Mouse (Mus musculus): Measurements from ENCODE around the gene Klc4. TPM values are rescaled to one million over a fixed set of nuclear protein-coding genes. Genes with fewer than 3 reads are reported as not detected.

Gene Klc4
- polyA plus RNA-seq, 1 experiment from 2014 or later, result 40.0 TPM

- no peaks in the 10 kb centered on the region for H3K9me3 ChIP-seq (replicated peaks)
- WGBS, result 49% methylated on average over 4 of the region's 4 CpGs
- peaks cover 4% of the 10 kb centered on the region; the same call in 1 of the 2 replicates for H3K36me3 ChIP-seq
- H3K4me2 ChIP-seq (replicated peaks), result no peak overlapping the region
- no peak overlapping the region for H3K4me3 ChIP-seq
- ATAC-seq (ENCODE audit: low FRiP score), result no peak
- peak overlapping the region; percentile 4; the same call in 1 of the 2 replicates for H3K27ac ChIP-seq
- H3K9ac ChIP-seq, result no peak overlapping the region
- H3K4me1 ChIP-seq, result peaks cover 46% of the 10 kb centered on the region
- no peaks in the 10 kb centered on the region for H3K27me3 ChIP-seq
These were observed 33.0 kb downstream of the Klc4 start for GRCm38 (mm10) chr17:46612820-46613219.

GRCm38 (mm10) chr17:46612189-46612588, 33.6 kb downstream of the Klc4 start:
- Histone ChIP-seq H3K4me2 (replicated peaks) (no peak overlapping the region), H3K27ac (no peak overlapping the region), H3K27me3 (no peaks in the 10 kb centered on the region), H3K4me3 (no peak overlapping the region), H3K36me3 (peaks cover 4% of the 10 kb centered on the region; the same call in 1 of the 2 replicates), H3K9ac (no peak overlapping the region), H3K9me3 (replicated peaks) (no peaks in the 10 kb centered on the region), H3K4me1 (peaks cover 40% of the 10 kb centered on the region)
- ATAC-seq (ENCODE audit: low FRiP score), result 0 out of 2 replicates have a peak, but pooled peaks have one; percentile 27
- WGBS, result 64% methylated on average over 2 of the region's 2 CpGs

GRCm38 (mm10) chr17:46611316-46611715, 34.5 kb downstream of the Klc4 start:
- Histone ChIP-seq H3K27ac (no peak overlapping the region), H3K4me1 (peaks cover 34% of the 10 kb centered on the region)

GRCm38 (mm10) chr17:46609721-46610514, 35.9 kb downstream of the Klc4 start:
- Histone ChIP-seq H3K27ac (peak overlapping the region; percentile 78), H3K4me1 (peaks cover 44% of the 10 kb centered on the region), H3K4me2 (replicated peaks) (no peak overlapping the region), H3K4me3 (no peak overlapping the region), H3K27me3 (no peaks in the 10 kb centered on the region), H3K36me3 (peaks cover 4% of the 10 kb centered on the region; the same call in 1 of the 2 replicates), H3K9ac (no peak overlapping the region), H3K9me3 (replicated peaks) (no peaks in the 10 kb centered on the region)
- no peak for ATAC-seq (ENCODE audit: low FRiP score)
- WGBS, result 56% methylated on average over 15 of the region's 15 CpGs

More at GRCm38 (mm10) chr17:46611316-46611715, 34.5 kb downstream of the Klc4 start:
- Histone ChIP-seq H3K36me3 (peaks cover 4% of the 10 kb centered on the region; the same call in 1 of the 2 replicates), H3K9me3 (replicated peaks) (no peaks in the 10 kb centered on the region), H3K9ac (no peak overlapping the region), H3K4me2 (replicated peaks) (no peak overlapping the region), H3K4me3 (no peak overlapping the region), H3K27me3 (no peaks in the 10 kb centered on the region)
- no peak for ATAC-seq (ENCODE audit: low FRiP score)
- WGBS, result 94% methylated on average over 6 of the region's 6 CpGs

- H3K4me3 ChIP-seq, result no peak overlapping the region
- no peaks in the 10 kb centered on the region for H3K27me3 ChIP-seq
- 0 out of 2 replicates have a peak overlapping the region, but pooled peaks have one; percentile 50 for H3K27ac ChIP-seq
- H3K36me3 ChIP-seq, result no peaks in the 10 kb centered on the region; the same call in 1 of the 2 replicates
- H3K4me2 ChIP-seq (replicated peaks), result no peak overlapping the region
- H3K4me1 ChIP-seq, result peaks cover 31% of the 10 kb centered on the region
- no peak for ATAC-seq (ENCODE audit: low FRiP score)
- WGBS, result 75% methylated on average over 12 of the region's 12 CpGs
- H3K9me3 ChIP-seq (replicated peaks), result no peaks in the 10 kb centered on the region
- no peak overlapping the region for H3K9ac ChIP-seq
These were observed 39.8 kb downstream of the Klc4 start for GRCm38 (mm10) chr17:46605987-46606386.

GRCm38 (mm10) chr17:46605126-46605525, 40.7 kb downstream of the Klc4 start:
- ATAC-seq (ENCODE audit: low FRiP score), result no peak
- H3K27me3 ChIP-seq, result no peaks in the 10 kb centered on the region
- no peaks in the 10 kb centered on the region for H3K36me3 ChIP-seq
- H3K27ac ChIP-seq, result peak overlapping the region; percentile 50
- no peaks in the 10 kb centered on the region for H3K9me3 ChIP-seq (replicated peaks)
- 0 out of 2 replicates have a peak overlapping the region, but pooled peaks have one; percentile 18 for H3K9ac ChIP-seq
- H3K4me1 ChIP-seq, result peaks cover 28% of the 10 kb centered on the region
- no peak overlapping the region for H3K4me2 ChIP-seq (replicated peaks)
- 41% methylated on average over 5 of the region's 5 CpGs for WGBS
- no peak overlapping the region for H3K4me3 ChIP-seq

GRCm38 (mm10) chr17:46603229-46603628, 42.6 kb downstream of the Klc4 start:
- 95% methylated on average over 4 of the region's 4 CpGs for WGBS
- Histone ChIP-seq H3K4me1 (peaks cover 23% of the 10 kb centered on the region), H3K27ac (no peak overlapping the region; the same call in 1 of the 2 replicates), H3K9ac (no peak overlapping the region), H3K4me3 (no peak overlapping the region), H3K27me3 (no peaks in the 10 kb centered on the region), H3K4me2 (replicated peaks) (no peak overlapping the region), H3K9me3 (replicated peaks) (no peaks in the 10 kb centered on the region), H3K36me3 (no peaks in the 10 kb centered on the region)
- ATAC-seq (ENCODE audit: low FRiP score), result no peak

- no peak for ATAC-seq (ENCODE audit: low FRiP score)
- WGBS, result 82% methylated on average over 9 of the region's 9 CpGs
- Histone ChIP-seq H3K36me3 (0 out of 2 replicates have a peak, but pooled peaks cover under 1% of the 10 kb centered on the region), H3K4me3 (no peak overlapping the region), H3K4me2 (replicated peaks) (no peak overlapping the region), H3K27me3 (no peaks in the 10 kb centered on the region), H3K4me1 (peaks cover 23% of the 10 kb centered on the region), H3K27ac (peak overlapping the region; percentile 19; the same call in 1 of the 2 replicates), H3K9ac (no peak overlapping the region), H3K9me3 (replicated peaks) (no peaks in the 10 kb centered on the region)
These were observed 43.6 kb downstream of the Klc4 start for GRCm38 (mm10) chr17:46602212-46602611.

GRCm38 (mm10) chr17:46600569-46600968, 45.3 kb downstream of the Klc4 start:
- Histone ChIP-seq H3K4me3 (no peak overlapping the region), H3K9ac (no peak overlapping the region), H3K27me3 (no peaks in the 10 kb centered on the region), H3K9me3 (replicated peaks) (no peaks in the 10 kb centered on the region), H3K4me2 (replicated peaks) (no peak overlapping the region), H3K27ac (no peak overlapping the region), H3K4me1 (peaks cover 16% of the 10 kb centered on the region), H3K36me3 (peaks cover 4% of the 10 kb centered on the region; the same call in 1 of the 2 replicates)
- 98% methylated on average over 2 of the region's 2 CpGs for WGBS
- no peak for ATAC-seq (ENCODE audit: low FRiP score)

- H3K4me1 ChIP-seq, result peaks cover 15% of the 10 kb centered on the region
- no peak overlapping the region for H3K4me2 ChIP-seq (replicated peaks)
- H3K27ac ChIP-seq, result no peak overlapping the region
- H3K9me3 ChIP-seq (replicated peaks), result no peaks in the 10 kb centered on the region
- WGBS, result 83% methylated on average over 4 of the region's 4 CpGs
- H3K4me3 ChIP-seq, result no peak overlapping the region
- ATAC-seq (ENCODE audit: low FRiP score), result no peak
- H3K27me3 ChIP-seq, result no peaks in the 10 kb centered on the region
- H3K9ac ChIP-seq, result no peak overlapping the region
- peaks cover 4% of the 10 kb centered on the region; the same call in 1 of the 2 replicates for H3K36me3 ChIP-seq
These were observed 46.9 kb downstream of the Klc4 start for GRCm38 (mm10) chr17:46598963-46599362.

GRCm38 (mm10) chr17:46597956-46598355, 47.9 kb downstream of the Klc4 start:
- 94% methylated on average over 11 of the region's 11 CpGs for WGBS
- H3K4me2 ChIP-seq (replicated peaks), result no peak overlapping the region

GRCm38 (mm10) chr17:46595336-46595735, 50.5 kb downstream of the Klc4 start:
- no peak for ATAC-seq (ENCODE audit: low FRiP score)
- Histone ChIP-seq H3K4me2 (replicated peaks) (no peak overlapping the region), H3K27me3 (no peaks in the 10 kb centered on the region), H3K9me3 (replicated peaks) (no peaks in the 10 kb centered on the region), H3K4me3 (no peak overlapping the region), H3K4me1 (peaks cover 18% of the 10 kb centered on the region), H3K27ac (peak overlapping the region; percentile 62; the same call in 1 of the 2 replicates), H3K36me3 (peaks cover 14% of the 10 kb centered on the region), H3K9ac (no peak overlapping the region)
- WGBS, result 80% methylated on average over 6 of the region's 6 CpGs

More at GRCm38 (mm10) chr17:46597956-46598355, 47.9 kb downstream of the Klc4 start:
- Histone ChIP-seq H3K36me3 (peaks cover 4% of the 10 kb centered on the region; the same call in 1 of the 2 replicates), H3K9me3 (replicated peaks) (no peaks in the 10 kb centered on the region), H3K27me3 (no peaks in the 10 kb centered on the region), H3K4me3 (no peak overlapping the region), H3K4me1 (peaks cover 18% of the 10 kb centered on the region), H3K9ac (no peak overlapping the region), H3K27ac (no peak overlapping the region)
- no peak for ATAC-seq (ENCODE audit: low FRiP score)

All from hindbrain, embryonic 12.5 days (tissue).